Mouse (Mus musculus): ENCODE data around the gene Sox13. TPM values are rescaled to one million over a fixed set of nuclear protein-coding genes. Genes with fewer than 3 reads are reported as not detected.
A peak's percentile ranks its signal among the peaks of the same experiment; 100 is the strongest.

Gene Sox13
- polyA plus RNA-seq, 1 experiment from 2014 or later = 14.8 TPM

DNA sequence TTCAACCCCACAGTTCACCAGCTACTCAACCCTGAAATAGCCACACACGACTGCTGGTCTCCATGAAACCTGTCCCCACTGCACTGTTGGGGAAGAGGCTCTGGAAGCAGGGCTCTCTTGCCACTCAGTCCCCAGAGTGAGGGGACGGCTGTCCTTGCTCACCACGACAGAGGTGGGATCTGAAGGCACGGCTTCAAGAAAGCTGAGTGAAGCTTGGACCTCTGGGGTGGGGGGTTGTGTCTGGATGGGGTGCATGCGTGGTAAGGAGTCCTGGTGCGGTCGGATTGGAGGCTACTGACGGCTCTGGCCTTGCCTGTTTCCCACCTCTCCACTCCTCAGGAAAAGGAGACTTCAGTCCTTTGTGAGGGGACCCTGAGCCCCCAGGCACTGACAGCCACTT lies 43.7 kb upstream of the Sox13 start:
- no peak overlapping the region for H3K9ac ChIP-seq (replicated peaks; ENCODE audit: low read depth)
- ATAC-seq (no peak), DNase-seq (ENCODE audit: low spot score) (no peak)
- H3K4me2 ChIP-seq (replicated peaks; ENCODE audit: low read depth, low read length) = no peak overlapping the region
- no peaks in the 10 kb centered on the region for H3K4me1 ChIP-seq (ENCODE audit: insufficient read depth, low read depth, low read length)
- H3K27ac ChIP-seq (ENCODE audit: low read length) = no peak overlapping the region
- H3K27me3 ChIP-seq (replicated peaks; ENCODE audit: insufficient read depth, low read length) = no peaks in the 10 kb centered on the region
- no peaks in the 10 kb centered on the region for H3K9me3 ChIP-seq (ENCODE audit: low read length)
- WGBS = 71% methylated on average over 8 of the region's 8 CpGs
- no peaks in the 10 kb centered on the region for H3K36me3 ChIP-seq (ENCODE audit: insufficient read depth, low read length)
- H3K4me3 ChIP-seq (ENCODE audit: low read depth, low read length) = no peak overlapping the region
- no peak for TF ChIP-seq CTCF (IDR thresholded peaks at IDR 0.05)
- no peak for TF ChIP-seq EP300 (IDR thresholded peaks at IDR 0.05)

DNA sequence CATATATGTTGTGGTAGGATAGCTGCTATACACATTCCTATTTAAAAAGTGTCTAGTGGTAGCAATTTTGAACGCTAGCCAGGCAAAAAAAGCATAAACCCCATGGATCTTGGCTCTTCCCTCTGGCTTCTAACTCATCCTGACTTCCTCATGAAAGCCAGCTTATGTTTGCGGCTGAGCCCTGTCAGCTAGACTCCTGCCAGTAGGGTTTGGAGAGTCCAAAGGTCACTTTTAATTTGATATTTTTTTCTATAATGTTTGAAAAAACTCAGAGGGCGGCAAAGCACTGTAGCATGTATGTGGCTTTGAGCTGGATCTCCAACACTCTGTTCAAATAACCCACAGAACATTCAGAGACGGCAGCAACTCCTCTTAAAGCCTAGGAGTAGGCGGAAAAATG lies 39.0 kb upstream of the Sox13 start:
- Histone ChIP-seq H3K9me3 (ENCODE audit: low read length) (no peaks in the 10 kb centered on the region), H3K27ac (ENCODE audit: low read length) (no peak overlapping the region), H3K4me3 (ENCODE audit: low read depth, low read length) (no peak overlapping the region), H3K36me3 (ENCODE audit: insufficient read depth, low read length) (no peaks in the 10 kb centered on the region), H3K27me3 (replicated peaks; ENCODE audit: insufficient read depth, low read length) (no peaks in the 10 kb centered on the region), H3K4me2 (replicated peaks; ENCODE audit: low read depth, low read length) (no peak overlapping the region), H3K4me1 (ENCODE audit: insufficient read depth, low read depth, low read length) (no peaks in the 10 kb centered on the region), H3K9ac (replicated peaks; ENCODE audit: low read depth) (no peak overlapping the region)
- TF ChIP-seq EP300 (IDR thresholded peaks at IDR 0.05) (no peak), CTCF (IDR thresholded peaks at IDR 0.05) (no peak)
- DNase-seq (ENCODE audit: low spot score) (no peak), ATAC-seq (no peak)
- WGBS = 68% methylated on average over 5 of the region's 5 CpGs

DNA sequence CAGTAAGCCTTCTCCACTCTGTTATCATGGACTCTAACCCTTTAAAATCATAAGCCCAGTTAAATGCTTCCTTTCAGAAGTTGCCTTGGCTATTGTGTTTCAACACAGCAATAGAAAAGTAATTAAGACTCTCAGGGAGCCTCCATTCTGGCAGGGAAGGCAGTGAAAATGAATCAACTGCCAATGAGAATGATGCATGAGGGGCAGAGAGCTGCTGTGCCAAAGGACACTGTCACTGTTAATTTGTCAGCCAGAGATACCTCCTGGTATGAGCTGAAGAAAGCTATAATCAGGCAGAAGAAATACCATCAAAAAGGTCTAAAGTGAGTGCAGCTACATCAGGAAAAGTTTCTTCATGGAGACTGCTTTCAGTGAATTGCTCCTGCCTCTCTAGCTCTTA lies 36.8 kb upstream of the Sox13 start:
- no peak for ATAC-seq
- TF ChIP-seq CTCF (IDR thresholded peaks at IDR 0.05) (no peak), EP300 (IDR thresholded peaks at IDR 0.05) (no peak)
- no peak overlapping the region for H3K4me2 ChIP-seq (replicated peaks; ENCODE audit: low read depth, low read length)

DNA sequence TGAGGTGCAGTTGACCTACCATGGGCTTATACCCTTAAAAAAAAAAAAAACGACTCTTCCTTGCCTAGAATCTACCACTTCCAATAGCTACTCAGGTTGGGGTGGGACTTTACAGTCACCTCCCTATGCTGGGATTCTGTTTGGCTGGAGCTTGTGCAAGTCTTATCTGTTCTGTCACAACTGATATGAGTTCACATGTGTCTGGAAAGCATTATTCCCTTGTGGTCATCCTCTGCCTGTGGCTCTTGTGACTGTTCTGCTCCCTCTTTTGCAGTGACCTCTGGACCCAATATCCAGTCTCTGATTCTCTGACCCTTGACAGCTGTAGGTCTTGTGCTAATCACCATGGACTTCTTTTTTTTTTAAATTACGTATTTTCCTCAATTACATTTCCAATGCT lies 31.9 kb upstream of the Sox13 start:
- no peaks in the 10 kb centered on the region for H3K27me3 ChIP-seq (replicated peaks; ENCODE audit: insufficient read depth, low read length)
- no peak overlapping the region for H3K4me2 ChIP-seq (replicated peaks; ENCODE audit: low read depth, low read length)
- H3K36me3 ChIP-seq (ENCODE audit: insufficient read depth, low read length) = no peaks in the 10 kb centered on the region
- ATAC-seq (no peak), DNase-seq (ENCODE audit: low spot score) (no peak)
- WGBS = 56% methylated on average over 2 of the region's 2 CpGs
- no peak overlapping the region for H3K27ac ChIP-seq (ENCODE audit: low read length)
- no peak overlapping the region for H3K4me3 ChIP-seq (ENCODE audit: low read depth, low read length)
- no peak overlapping the region for H3K9ac ChIP-seq (replicated peaks; ENCODE audit: low read depth)
- H3K4me1 ChIP-seq (ENCODE audit: insufficient read depth, low read depth, low read length) = no peaks in the 10 kb centered on the region; the same call in 1 of the 2 replicates
- H3K9me3 ChIP-seq (ENCODE audit: low read length) = no peaks in the 10 kb centered on the region
- TF ChIP-seq CTCF (IDR thresholded peaks at IDR 0.05) = no peak
- no peak for TF ChIP-seq EP300 (IDR thresholded peaks at IDR 0.05)

More for the DNA sequence above, 36.8 kb upstream of the Sox13 start:
- H3K9me3 ChIP-seq (ENCODE audit: low read length) = no peaks in the 10 kb centered on the region
- no peak overlapping the region for H3K27ac ChIP-seq (ENCODE audit: low read length)
- no peaks in the 10 kb centered on the region for H3K4me1 ChIP-seq (ENCODE audit: insufficient read depth, low read depth, low read length)
- no peak for DNase-seq (ENCODE audit: low spot score)
- no peak overlapping the region for H3K9ac ChIP-seq (replicated peaks; ENCODE audit: low read depth)
- H3K27me3 ChIP-seq (replicated peaks; ENCODE audit: insufficient read depth, low read length) = no peaks in the 10 kb centered on the region
- H3K36me3 ChIP-seq (ENCODE audit: insufficient read depth, low read length) = no peaks in the 10 kb centered on the region
- no peak overlapping the region for H3K4me3 ChIP-seq (ENCODE audit: low read depth, low read length)

DNA sequence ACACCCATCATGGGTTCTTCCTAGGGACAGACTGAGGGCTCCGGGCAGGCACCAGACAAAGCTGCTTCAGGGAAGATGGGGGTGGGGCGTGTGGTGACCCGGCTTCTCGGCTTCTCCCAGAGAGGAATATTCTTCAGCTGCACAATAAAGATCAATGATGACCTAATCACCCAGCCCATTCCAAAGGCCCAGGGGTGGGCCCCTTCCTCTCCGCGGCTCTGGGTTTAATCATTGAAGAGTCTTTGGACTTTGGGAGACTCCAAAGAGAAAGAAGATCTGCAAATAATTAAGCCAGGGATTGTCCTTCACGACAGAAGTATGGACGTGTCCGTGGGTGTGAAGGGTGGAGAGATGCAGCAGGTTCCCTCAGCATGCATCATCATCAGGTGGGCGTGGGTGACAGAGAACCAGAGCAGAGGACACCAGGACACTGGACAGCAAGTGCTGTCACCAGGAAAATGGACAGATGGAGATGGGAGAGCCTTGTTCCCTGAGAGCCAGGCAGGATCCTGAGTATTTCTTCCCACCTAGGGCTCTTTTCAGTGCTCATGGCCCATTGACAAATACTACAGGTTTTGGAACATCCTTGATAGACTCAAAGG lies 28.5 kb upstream of the Sox13 start:
- no peak for ATAC-seq
- DNase-seq (ENCODE audit: low spot score) = no peak
- H3K9ac ChIP-seq (replicated peaks; ENCODE audit: low read depth) = no peak overlapping the region
- H3K36me3 ChIP-seq (ENCODE audit: insufficient read depth, low read length) = no peaks in the 10 kb centered on the region
- TF ChIP-seq EP300 (IDR thresholded peaks at IDR 0.05) (no peak), CTCF (IDR thresholded peaks at IDR 0.05) (no peak)
- no peaks in the 10 kb centered on the region for H3K27me3 ChIP-seq (replicated peaks; ENCODE audit: insufficient read depth, low read length)
- no peaks in the 10 kb centered on the region; the same call in 1 of the 2 replicates for H3K4me1 ChIP-seq (ENCODE audit: insufficient read depth, low read depth, low read length)
- H3K9me3 ChIP-seq (ENCODE audit: low read length) = no peaks in the 10 kb centered on the region
- H3K27ac ChIP-seq (ENCODE audit: low read length) = 0 out of 2 replicates have a peak overlapping the region, but pooled peaks have one; percentile 9
- WGBS = 48% methylated on average over 10 of the region's 10 CpGs
- no peak overlapping the region for H3K4me2 ChIP-seq (replicated peaks; ENCODE audit: low read depth, low read length)
- H3K4me3 ChIP-seq (ENCODE audit: low read depth, low read length) = no peak overlapping the region

DNA sequence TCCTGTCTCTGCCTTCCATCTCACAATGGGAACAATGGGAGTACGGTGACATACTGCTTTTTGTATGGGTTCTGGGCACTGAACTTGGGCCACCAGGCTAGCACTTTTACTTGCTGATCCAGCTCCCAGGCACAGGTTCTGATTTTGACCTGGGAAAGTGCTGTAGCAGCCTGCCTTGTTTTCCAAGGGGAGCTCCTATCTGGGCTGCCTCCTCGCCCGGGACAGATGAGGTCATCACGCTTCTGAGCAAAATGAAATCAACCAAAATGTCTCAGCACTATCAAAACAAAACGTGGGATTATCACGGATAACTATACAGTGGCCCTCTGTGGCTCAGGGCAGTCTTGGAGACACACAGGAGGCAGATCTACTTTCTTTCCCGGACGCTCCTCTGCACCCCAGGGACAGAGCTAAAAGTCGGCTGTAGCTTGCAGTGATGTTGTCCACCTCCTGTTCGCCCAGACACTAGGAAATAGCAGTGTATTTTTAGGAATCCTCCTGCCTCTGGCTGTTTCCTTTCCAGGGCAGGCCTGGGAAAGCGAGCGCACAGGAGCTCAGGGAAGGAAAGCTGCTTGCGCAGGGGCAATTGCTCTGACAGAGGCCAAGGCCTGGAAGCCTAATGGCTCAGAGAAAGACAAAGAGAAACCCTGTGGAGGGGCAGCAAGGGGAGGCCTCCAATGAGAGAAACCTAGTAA lies 27.8 kb upstream of the Sox13 start:
- H3K36me3 ChIP-seq (ENCODE audit: insufficient read depth, low read length) = no peaks in the 10 kb centered on the region
- 0 out of 2 replicates have a peak overlapping the region, but pooled peaks have one; percentile 9 for H3K27ac ChIP-seq (ENCODE audit: low read length)
- TF ChIP-seq EP300 (IDR thresholded peaks at IDR 0.05) (no peak), CTCF (IDR thresholded peaks at IDR 0.05) (no peak)
- no peak for ATAC-seq
- no peak for DNase-seq (ENCODE audit: low spot score)
- H3K4me3 ChIP-seq (ENCODE audit: low read depth, low read length) = no peak overlapping the region
- no peak overlapping the region for H3K9ac ChIP-seq (replicated peaks; ENCODE audit: low read depth)
- H3K9me3 ChIP-seq (ENCODE audit: low read length) = no peaks in the 10 kb centered on the region
- H3K4me1 ChIP-seq (ENCODE audit: insufficient read depth, low read depth, low read length) = no peaks in the 10 kb centered on the region; the same call in 1 of the 2 replicates
- 56% methylated on average over 13 of the region's 13 CpGs for WGBS
- H3K27me3 ChIP-seq (replicated peaks; ENCODE audit: insufficient read depth, low read length) = no peaks in the 10 kb centered on the region
- no peak overlapping the region for H3K4me2 ChIP-seq (replicated peaks; ENCODE audit: low read depth, low read length)
